Mouse (Mus musculus) neutrophil, adult 5-6 weeks (primary cell): ENCODE data around the gene Aldh1a3. TPM values are rescaled to one million over a fixed set of nuclear protein-coding genes. Genes with fewer than 3 reads are reported as not detected.

Experiments used
- ATAC-seq: fragments of 151-379, 151-347 bp; 2 replicates; pipeline ENCODE4 v1.8.0; 2017; ENCODE audit warnings: mild to moderate bottlenecking, moderate TSS enrichment; ENCODE audit not compliant: insufficient number of reproducible peaks, poor library complexity, low FRiP score, severe bottlenecking; ENCODE audit errors: extremely low read depth
- total RNA-seq: library from RNA; stranded (forward); fragments of 200-1000 nt; gene quantifications from 2 replicates; pipeline ENCODE4 v1.2.3, GENCODE M21; 2017

The Aldh1a3 gene
- total RNA-seq, 1 experiment from 2014 or later: not detected

- no peak for ATAC-seq
Measured at GRCm38 (mm10) chr7:66384891-66385290, 42.4 kb downstream of the Aldh1a3 start.

- ATAC-seq: peak; percentile 53; the same call in 1 of the 2 replicates
Measured at GRCm38 (mm10) chr7:66384213-66384612, 43.1 kb downstream of the Aldh1a3 start.

- no peak for ATAC-seq
Measured at GRCm38 (mm10) chr7:66376560-66376959, 50.8 kb downstream of the Aldh1a3 start.

- no peak for ATAC-seq
Measured at GRCm38 (mm10) chr7:66375736-66376135, 51.6 kb downstream of the Aldh1a3 start.

- no peak for ATAC-seq
Measured at GRCm38 (mm10) chr7:66373391-66373790, 53.9 kb downstream of the Aldh1a3 start.

- no peak for ATAC-seq
Measured at GRCm38 (mm10) chr7:66370970-66371369, 56.3 kb downstream of the Aldh1a3 start.

- no peak for ATAC-seq
Measured at GRCm38 (mm10) chr7:66369934-66370445, 57.3 kb downstream of the Aldh1a3 start.

GRCm38 (mm10) chr7:66369071-66369933, 58.0 kb downstream of the Aldh1a3 start:
- ATAC-seq: no peak

GRCm38 (mm10) chr7:66365904-66366303, 61.4 kb downstream of the Aldh1a3 start, which contains the start of gene Gm10974:
Gm10974 (plus strand) TSS chr7:66365905.
- ATAC-seq: no peak

- ATAC-seq: no peak
Measured at GRCm38 (mm10) chr7:66365411-66365810, 61.9 kb downstream of the Aldh1a3 start.

GRCm38 (mm10) chr7:66364491-66364890, 62.8 kb downstream of the Aldh1a3 start:
- ATAC-seq: no peak

- ATAC-seq: no peak
Measured at GRCm38 (mm10) chr7:66359044-66359443, 68.3 kb downstream of the Aldh1a3 start.

- ATAC-seq: no peak
Measured at GRCm38 (mm10) chr7:66358461-66358860, 68.9 kb downstream of the Aldh1a3 start.

GRCm38 (mm10) chr7:66355791-66356522, 71.4 kb downstream of the Aldh1a3 start:
- ATAC-seq: no peak

- no peak for ATAC-seq
Measured at GRCm38 (mm10) chr7:66354911-66355310, 72.4 kb downstream of the Aldh1a3 start.

- no peak for ATAC-seq
Measured at GRCm38 (mm10) chr7:66351074-66351473, 76.2 kb downstream of the Aldh1a3 start.

GRCm38 (mm10) chr7:66349670-66350069, 77.6 kb downstream of the Aldh1a3 start:
- no peak for ATAC-seq

GRCm38 (mm10) chr7:66348588-66348987, 78.7 kb downstream of the Aldh1a3 start:
- ATAC-seq: no peak

- no peak for ATAC-seq
Measured at GRCm38 (mm10) chr7:66346959-66347663, 80.2 kb downstream of the Aldh1a3 start.
